Mouse (Mus musculus) forebrain, embryonic 16.5 days (tissue): Measurements from ENCODE around the gene Pros1. TPM values are rescaled to one million over a fixed set of nuclear protein-coding genes. Genes with fewer than 3 reads are reported as not detected.
A peak's percentile ranks its signal among the peaks of the same experiment; 100 is the strongest.

Experiments used
- ATAC-seq: fragments of 200-750 bp; cut with Nextera tagmentation; 2 replicates; pipeline ENCODE4 v1.8.0; 2017; ENCODE audit warnings: mild to moderate bottlenecking, moderate library complexity
- H3K27ac ChIP-seq: fragments of 300-500 bp; sonication (generic); 2 replicates; pipeline ENCODE4 v1.5.1; 2014; ENCODE audit warnings: low read length, control low read depth
- H3K27me3 ChIP-seq: fragments of 300-500 bp; sonication (generic); replicated peaks from 2 replicates; pipeline ENCODE4 v1.6.1; 2014; ENCODE audit warnings: low read length; ENCODE audit not compliant: control insufficient read depth, insufficient read depth
- H3K36me3 ChIP-seq: fragments of 300-500 bp; sonication (generic); 2 replicates; pipeline ENCODE4 v1.6.1; 2014; ENCODE audit not compliant: control insufficient read depth, insufficient read depth
- H3K4me1 ChIP-seq: fragments of 300-500 bp; sonication (generic); replicated peaks from 2 replicates; pipeline ENCODE4 v1.6.1; 2014; ENCODE audit warnings: low read length; ENCODE audit not compliant: control insufficient read depth, insufficient read depth
- H3K4me2 ChIP-seq: fragments of 300-500 bp; sonication (generic); 2 replicates; pipeline ENCODE4 v1.6.1; 2014; ENCODE audit warnings: mild to moderate bottlenecking, low read length, control low read depth
- H3K4me3 ChIP-seq: fragments of 300-500 bp; sonication (generic); replicated peaks from 2 replicates; pipeline ENCODE4 v1.5.1; 2014; ENCODE audit warnings: mild to moderate bottlenecking, low read length, control low read depth
- H3K9ac ChIP-seq: fragments of 300-500 bp; sonication (generic); replicated peaks from 2 replicates; pipeline ENCODE4 v1.6.1; 2014; ENCODE audit warnings: low read depth, low read length, control low read depth
- H3K9me3 ChIP-seq: fragments of 300-500 bp; sonication (generic); 2 replicates; pipeline ENCODE4 v1.6.1; 2016; ENCODE audit warnings: low read length; ENCODE audit not compliant: control insufficient read depth
- WGBS: fragments of 180-500 bp; shearing (Covaris S2); extraction: QIAGEN DNeasy Blood & Tissue Kit; methylation state at CpG from one replicate; pipeline ENCODE4 v1.1.7; 2014; 5-methylcytosine and 5-hydroxymethylcytosine counted together
- polyA plus RNA-seq: library from polyadenylated mRNA; unstranded; fragments of >200 nt; fragmentation: Nextera tagmentation; extraction: Ambion mirVana; gene quantifications from 2 replicates; pipeline ENCODE4 v1.2.1, GENCODE M21; 2015

Gene Pros1
- polyA plus RNA-seq: 8.7 and 10.9 TPM in 2 replicates

DNA sequence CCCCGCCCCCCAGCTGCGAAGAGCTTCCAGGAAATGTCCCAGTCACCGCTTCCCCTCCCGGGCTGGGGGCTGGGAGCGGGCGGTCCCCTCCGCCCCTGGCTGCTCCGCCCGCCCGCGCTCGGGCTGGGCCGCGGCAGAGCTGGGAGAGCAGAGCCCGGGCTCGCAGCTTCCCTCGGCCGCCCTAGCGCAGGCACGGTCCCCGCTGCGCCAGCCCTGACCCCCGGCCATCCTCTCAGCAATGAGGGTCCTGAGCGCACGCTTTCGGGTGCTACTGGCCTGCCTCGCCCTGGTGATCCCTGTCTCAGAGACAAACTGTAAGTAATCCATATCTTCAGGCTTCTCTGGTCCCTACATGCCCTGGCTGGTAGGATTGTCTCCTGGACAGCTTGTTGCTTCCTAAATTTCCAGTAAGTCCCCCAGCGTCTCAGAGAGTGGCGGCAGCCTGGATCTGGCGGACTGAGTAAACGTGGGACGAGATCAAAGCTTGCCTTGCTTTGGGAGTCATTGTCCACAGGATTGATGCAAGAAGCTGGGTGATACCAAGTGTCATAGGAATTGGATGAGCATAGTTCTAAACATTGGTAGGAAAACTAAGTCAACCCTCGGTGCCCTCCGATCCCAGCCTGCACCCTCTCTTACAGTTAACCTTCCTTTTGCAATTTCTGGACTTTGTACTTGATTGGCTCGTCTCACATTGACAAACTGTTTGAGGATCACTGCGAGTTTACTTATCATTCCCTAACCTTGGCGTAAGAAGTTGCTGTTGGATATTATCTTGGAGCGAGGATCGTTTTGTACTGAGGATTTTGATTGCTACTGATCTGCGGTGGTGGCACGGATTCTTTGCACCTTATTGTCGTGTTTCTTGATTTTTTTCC is at the start of gene Pros1:
TSS of gene Pros1 (plus strand) at position 117 of the 878 bp plus-strand sequence.
- peaks cover 9% of the 10 kb centered on the region for H3K4me1 ChIP-seq
- peak within 1 kb of the TSS; percentile 65 for H3K9ac ChIP-seq
- no peaks in the 10 kb centered on the region for H3K36me3 ChIP-seq
- no peaks in the 10 kb centered on the region for H3K27me3 ChIP-seq
- H3K9me3 ChIP-seq: no peaks in the 10 kb centered on the region
- peak within 1 kb of the TSS; percentile 72 for H3K4me2 ChIP-seq
- peak within 1 kb of the TSS; percentile 63 for H3K4me3 ChIP-seq
- 3% methylated on average over 40 of the region's 42 CpGs for WGBS
- ATAC-seq: peak; percentile 97
- H3K27ac ChIP-seq: no peak within 1 kb of the TSS

- H3K9me3 ChIP-seq: no peaks in the 10 kb centered on the region
- no peak overlapping the region for H3K4me2 ChIP-seq
- peaks cover 2% of the 10 kb centered on the region; the same call in 1 of the 2 replicates for H3K36me3 ChIP-seq
- no peak overlapping the region for H3K9ac ChIP-seq
- H3K4me3 ChIP-seq: no peak overlapping the region
- WGBS: 97% methylated on average over 3 of the region's 3 CpGs
- no peaks in the 10 kb centered on the region for H3K27me3 ChIP-seq
- no peaks in the 10 kb centered on the region for H3K4me1 ChIP-seq
- ATAC-seq: no peak
- H3K27ac ChIP-seq: no peak overlapping the region
Observed at GRCm38 (mm10) chr16:62804621-62805020, 49.5 kb upstream of the Pros1 start.

DNA sequence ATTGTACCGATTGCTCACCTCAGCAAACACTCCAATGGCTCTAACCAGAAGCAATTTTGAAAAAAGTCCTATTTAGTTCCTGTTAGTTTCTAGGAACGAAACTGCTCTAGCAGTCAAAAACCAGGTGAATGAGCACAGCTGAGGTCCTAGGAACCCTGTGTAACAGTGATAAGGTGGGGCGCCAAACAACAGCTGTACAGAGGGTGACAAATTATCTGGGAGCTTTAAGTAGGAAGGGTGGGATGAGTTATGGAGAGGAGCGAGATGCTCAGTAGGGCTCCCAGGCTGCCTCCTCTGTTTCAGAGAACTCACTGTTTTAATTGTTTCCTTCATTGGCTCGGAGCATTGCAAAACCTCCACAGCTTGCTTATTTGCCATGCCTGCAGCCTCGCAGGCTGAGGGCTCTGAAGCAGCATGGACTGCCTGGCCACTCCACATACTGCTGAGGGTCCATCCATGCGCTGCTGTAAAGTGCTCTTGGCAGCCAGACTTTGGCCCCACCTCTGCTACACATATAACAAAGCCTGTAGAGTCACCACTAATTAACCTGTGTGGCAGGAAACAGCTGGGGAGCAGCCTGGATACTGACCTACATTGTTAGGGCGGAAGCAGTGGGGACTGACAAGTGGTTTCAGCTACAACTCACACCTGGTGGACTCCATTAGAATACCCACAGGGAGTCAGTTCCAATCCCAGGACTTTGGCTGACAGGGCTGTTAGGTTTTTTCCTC is 46.7 kb upstream of the Pros1 start:
- Histone ChIP-seq H3K4me3 (no peak overlapping the region), H3K4me1 (no peaks in the 10 kb centered on the region), H3K27me3 (no peaks in the 10 kb centered on the region), H3K27ac (no peak overlapping the region), H3K9me3 (no peaks in the 10 kb centered on the region), H3K36me3 (0 out of 2 replicates have a peak, but pooled peaks cover 2% of the 10 kb centered on the region), H3K4me2 (no peak overlapping the region), H3K9ac (no peak overlapping the region)
- 58% methylated on average over 8 of the region's 8 CpGs for WGBS
- no peak for ATAC-seq

DNA sequence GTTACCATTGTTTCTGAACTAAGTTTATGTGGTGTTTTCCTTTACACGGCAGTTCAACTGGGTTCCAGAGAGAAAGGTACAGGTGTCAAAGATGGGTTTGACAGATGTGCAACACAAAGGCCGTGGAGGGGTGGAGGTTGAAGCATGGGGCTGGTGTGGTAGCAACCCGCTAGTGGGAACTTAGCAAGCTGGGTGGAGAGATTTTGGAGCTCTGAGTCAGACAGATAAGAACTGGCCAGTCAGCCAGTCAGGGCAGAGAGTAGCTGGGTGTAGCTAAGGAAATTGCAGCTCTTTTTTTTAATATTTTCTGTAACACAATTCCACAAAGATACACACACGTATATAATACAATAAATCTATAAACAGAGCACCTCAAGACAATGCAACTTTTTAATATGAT is 43.3 kb upstream of the Pros1 start:
- no peak for ATAC-seq
- no peak overlapping the region for H3K4me2 ChIP-seq
- H3K4me3 ChIP-seq: no peak overlapping the region
- 94% methylated on average over 4 of the region's 4 CpGs for WGBS
- H3K9ac ChIP-seq: no peak overlapping the region
- 0 out of 2 replicates have a peak, but pooled peaks cover 2% of the 10 kb centered on the region for H3K36me3 ChIP-seq
- H3K4me1 ChIP-seq: no peaks in the 10 kb centered on the region
- H3K27me3 ChIP-seq: no peaks in the 10 kb centered on the region
- no peak overlapping the region for H3K27ac ChIP-seq
- no peaks in the 10 kb centered on the region for H3K9me3 ChIP-seq

DNA sequence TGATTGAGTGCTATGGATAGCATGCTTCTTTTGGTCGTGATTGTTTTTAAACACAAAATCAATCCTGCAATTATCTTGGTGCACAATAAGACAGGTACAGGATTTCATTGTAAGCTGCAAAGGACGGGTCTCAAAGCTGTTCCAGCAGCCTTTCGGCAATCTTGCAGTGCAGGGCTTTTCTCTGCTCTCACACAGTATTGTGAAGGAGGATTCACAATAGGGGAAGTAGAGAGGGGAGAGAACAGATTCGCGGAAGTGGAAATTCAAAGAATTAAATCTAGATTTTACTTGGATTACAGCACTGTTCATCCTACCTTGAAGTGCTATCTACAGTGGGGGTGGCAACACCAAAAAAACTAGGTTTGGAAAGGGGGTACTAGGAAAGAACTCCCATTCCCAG is 40.3 kb upstream of the Pros1 start:
- no peak overlapping the region for H3K4me2 ChIP-seq
- H3K36me3 ChIP-seq: 0 out of 2 replicates have a peak, but pooled peaks cover 2% of the 10 kb centered on the region
- H3K9me3 ChIP-seq: no peaks in the 10 kb centered on the region
- H3K4me1 ChIP-seq: no peaks in the 10 kb centered on the region
- no peak overlapping the region for H3K9ac ChIP-seq
- 76% methylated on average over 5 of the region's 5 CpGs for WGBS
- H3K27ac ChIP-seq: no peak overlapping the region
- no peak overlapping the region for H3K4me3 ChIP-seq
- ATAC-seq: no peak
- H3K27me3 ChIP-seq: no peaks in the 10 kb centered on the region

GRCm38 (mm10) chr16:62814491-62814890 is 39.6 kb upstream of the Pros1 start, which contains the start of gene Stx19:
Gene Stx19, plus strand, starts transcription at chr16:62814676.
- no peak within 1 kb of the TSS for H3K27ac ChIP-seq
- no peaks in the 10 kb centered on the region for H3K27me3 ChIP-seq
- no peak for ATAC-seq
- no peaks in the 10 kb centered on the region for H3K4me1 ChIP-seq
- H3K4me2 ChIP-seq: no peak within 1 kb of the TSS
- H3K4me3 ChIP-seq: no peak within 1 kb of the TSS
- H3K9ac ChIP-seq: no peak within 1 kb of the TSS
- no peaks in the 10 kb centered on the region for H3K9me3 ChIP-seq
- WGBS: 89% methylated on average over 5 of the region's 5 CpGs
- H3K36me3 ChIP-seq: 0 out of 2 replicates have a peak, but pooled peaks cover 2% of the 10 kb centered on the region

- H3K27me3 ChIP-seq: no peaks in the 10 kb centered on the region
- WGBS: 93% methylated on average over 6 of the region's 6 CpGs
- no peak overlapping the region for H3K9ac ChIP-seq
- H3K4me1 ChIP-seq: no peaks in the 10 kb centered on the region
- no peaks in the 10 kb centered on the region for H3K36me3 ChIP-seq
- no peak overlapping the region for H3K4me3 ChIP-seq
- H3K4me2 ChIP-seq: no peak overlapping the region
- no peaks in the 10 kb centered on the region for H3K9me3 ChIP-seq
- no peak for ATAC-seq
- no peak overlapping the region for H3K27ac ChIP-seq
Observed at GRCm38 (mm10) chr16:62822472-62822871, 31.6 kb upstream of the Pros1 start.

DNA sequence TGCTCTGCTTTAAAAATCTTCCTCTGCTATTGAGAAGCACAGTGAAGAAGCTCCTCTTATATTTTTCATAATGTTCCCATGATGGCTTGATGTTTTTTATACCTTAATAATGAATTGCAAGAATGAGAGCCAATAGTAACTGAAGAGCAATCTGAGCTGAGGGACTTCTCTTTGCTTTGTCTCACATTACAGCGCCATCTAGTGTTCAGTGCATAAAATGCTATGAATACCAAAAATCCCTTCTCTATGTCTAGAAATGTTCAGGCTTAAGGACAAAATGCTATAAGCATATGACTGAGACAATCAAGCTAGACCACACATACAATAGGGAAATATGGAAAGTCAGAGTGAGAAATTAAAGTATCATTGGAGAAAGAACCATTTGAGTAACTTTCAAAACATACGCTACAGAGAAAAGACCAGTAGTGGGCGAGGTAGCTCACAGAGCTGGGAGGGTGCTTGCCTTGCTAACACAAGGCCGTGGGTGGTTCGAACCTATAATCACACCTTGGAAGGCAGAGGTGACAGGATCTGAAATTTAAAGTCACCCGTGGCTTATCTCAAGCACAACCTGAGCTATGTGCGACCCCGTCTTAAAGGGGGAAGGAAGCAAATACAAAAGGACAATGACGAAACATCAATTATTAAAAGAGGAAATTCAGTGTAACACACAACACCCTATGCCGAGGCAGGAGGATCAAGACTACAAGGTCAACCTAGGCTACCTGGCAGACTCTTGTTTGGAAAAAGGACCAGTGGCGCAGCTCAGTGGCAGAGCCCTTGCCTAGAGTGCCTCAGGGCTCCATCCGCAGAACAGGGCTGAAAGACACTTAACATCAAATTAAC is 27.7 kb upstream of the Pros1 start:
- H3K9ac ChIP-seq: no peak overlapping the region
- H3K4me3 ChIP-seq: no peak overlapping the region
- no peaks in the 10 kb centered on the region for H3K36me3 ChIP-seq
- H3K27ac ChIP-seq: no peak overlapping the region
- no peaks in the 10 kb centered on the region for H3K9me3 ChIP-seq
- ATAC-seq: peak; percentile 36
- H3K27me3 ChIP-seq: no peaks in the 10 kb centered on the region
- no peaks in the 10 kb centered on the region for H3K4me1 ChIP-seq
- H3K4me2 ChIP-seq: no peak overlapping the region
- 78% methylated on average over 12 of the region's 12 CpGs for WGBS
